Mouse (Mus musculus): ENCODE data around the gene Smco4. TPM values are rescaled to one million over a fixed set of nuclear protein-coding genes. Genes with fewer than 3 reads are reported as not detected.

Gene Smco4
- total and polyA plus RNA-seq, 3 experiments = not detected

- no peak overlapping the region for H3K27ac ChIP-seq (ENCODE audit: control insufficient read depth, low read depth, low read length)
Measured at GRCm38 (mm10) chr9:15537455-15538048, 44.3 kb downstream of the Smco4 start.

GRCm38 (mm10) chr9:15538979-15539533 lies 45.8 kb downstream of the Smco4 start:
- no peak overlapping the region for H3K9ac ChIP-seq (ENCODE audit: control insufficient read depth, low read depth, low read length, poor library complexity, severe bottlenecking)
- no peak for TF ChIP-seq ZNF384 (IDR thresholded peaks at IDR 0.05; ENCODE audit: low read depth, low read length)
- TF ChIP-seq ETS1 (IDR thresholded peaks at IDR 0.05; ENCODE audit: low read depth, low read length) = no peak
- no peak for TF ChIP-seq UBTF (IDR thresholded peaks at IDR 0.05; ENCODE audit: borderline replicate concordance, insufficient read depth, low read depth, low read length)
- TF ChIP-seq ZMIZ1 (IDR thresholded peaks at IDR 0.05; ENCODE audit: low read depth, low read length) = no peak
- TF ChIP-seq ZC3H11A (IDR thresholded peaks at IDR 0.05; ENCODE audit: low read depth, low read length) = no peak
- TF ChIP-seq GABPA (IDR thresholded peaks at IDR 0.05; ENCODE audit: low read depth, low read length) = no peak
- TF ChIP-seq MXI1 (IDR thresholded peaks at IDR 0.05; ENCODE audit: low read depth, low read length) = no peak
- no peak for TF ChIP-seq GATA1 (IDR thresholded peaks at IDR 0.05; ENCODE audit: low read depth, low read length)
- TF ChIP-seq MAZ (IDR thresholded peaks at IDR 0.05; ENCODE audit: low read depth, low read length) = no peak
- TF ChIP-seq MYB (IDR thresholded peaks at IDR 0.05; ENCODE audit: low read depth, low read length) = no peak
- no peak for TF ChIP-seq RAD21 (IDR thresholded peaks at IDR 0.05; ENCODE audit: low read depth, low read length)
- TF ChIP-seq MYC (IDR thresholded peaks at IDR 0.05; ENCODE audit: low read depth, low read length) = no peak
- no peak for TF ChIP-seq HCFC1 (IDR thresholded peaks at IDR 0.05; ENCODE audit: low read depth, low read length)
- TF ChIP-seq USF2 (IDR thresholded peaks at IDR 0.05; ENCODE audit: borderline replicate concordance in 1 of 2, insufficient read depth in 1 of 2, low read depth in 1 of 2, low read length in 2 of 2) = no peak
- no peak for TF ChIP-seq MEF2A (IDR thresholded peaks at IDR 0.05; ENCODE audit: extremely low read depth, insufficient replicate concordance, low read depth, low read length, poor library complexity, severe bottlenecking)
- no peak for TF ChIP-seq CTCF (IDR thresholded peaks at IDR 0.05 in 2 of 3, conservative IDR thresholded peaks at IDR 0.05 in 1 of 3; ENCODE audit: control insufficient read depth in 1 of 3, insufficient read depth in 1 of 3, low read depth in 2 of 3, low read length in 3 of 3, poor library complexity in 1 of 3, severe bottlenecking in 1 of 3)
- no peak for TF ChIP-seq TCF12 (IDR thresholded peaks at IDR 0.05; ENCODE audit: low read depth, low read length)
- no peaks in the 10 kb centered on the region for H3K4me1 ChIP-seq (ENCODE audit: control insufficient read depth in 1 of 2, insufficient read depth in 2 of 2, low read length in 2 of 2)
- H3K27ac ChIP-seq (ENCODE audit: control insufficient read depth, low read depth, low read length) = no peak overlapping the region
- H3K27me3 ChIP-seq (ENCODE audit: control insufficient read depth in 1 of 2, insufficient read depth in 2 of 2, low read length in 2 of 2) = no peaks in the 10 kb centered on the region
- no peaks in the 10 kb centered on the region for H3K9me3 ChIP-seq (replicated peaks; ENCODE audit: insufficient read depth, low read length)
- no peak for DNase-seq (ENCODE audit: low read depth, low spot score)
- H3K79me2 ChIP-seq (ENCODE audit: control insufficient read depth, insufficient read depth, low read length, poor library complexity) = no peaks in the 10 kb centered on the region
- no peak overlapping the region for H3K4me3 ChIP-seq (ENCODE audit: control insufficient read depth in 1 of 2, insufficient read depth in 1 of 2, low read depth in 2 of 2, low read length in 2 of 2)
- H3K36me3 ChIP-seq (ENCODE audit: control insufficient read depth in 1 of 2, insufficient read depth in 2 of 2, low read length in 2 of 2) = no peaks in the 10 kb centered on the region

More at GRCm38 (mm10) chr9:15537455-15538048, 44.3 kb downstream of the Smco4 start:
- Histone ChIP-seq H3K27me3 (ENCODE audit: control insufficient read depth in 1 of 2, insufficient read depth in 2 of 2, low read length in 2 of 2) (no peaks in the 10 kb centered on the region), H3K36me3 (ENCODE audit: control insufficient read depth in 1 of 2, insufficient read depth in 2 of 2, low read length in 2 of 2) (no peaks in the 10 kb centered on the region), H3K9me3 (replicated peaks; ENCODE audit: insufficient read depth, low read length) (no peaks in the 10 kb centered on the region), H3K9ac (ENCODE audit: control insufficient read depth, low read depth, low read length, poor library complexity, severe bottlenecking) (no peak overlapping the region), H3K4me1 (ENCODE audit: control insufficient read depth in 1 of 2, insufficient read depth in 2 of 2, low read length in 2 of 2) (no peaks in the 10 kb centered on the region), H3K4me3 (ENCODE audit: control insufficient read depth in 1 of 2, insufficient read depth in 1 of 2, low read depth in 2 of 2, low read length in 2 of 2) (no peak overlapping the region), H3K79me2 (ENCODE audit: control insufficient read depth, insufficient read depth, low read length, poor library complexity) (no peaks in the 10 kb centered on the region)
- no peak for TF ChIP-seq MYC (IDR thresholded peaks at IDR 0.05; ENCODE audit: low read depth, low read length)
- TF ChIP-seq E2F4 (IDR thresholded peaks at IDR 0.05; ENCODE audit: borderline replicate concordance, low read depth, low read length) = no peak
- no peak for TF ChIP-seq NRF1 (IDR thresholded peaks at IDR 0.05; ENCODE audit: insufficient read depth, low read depth, low read length, poor library complexity, severe bottlenecking)
- no peak for TF ChIP-seq TBP (IDR thresholded peaks at IDR 0.05; ENCODE audit: low read depth, low read length)
- TF ChIP-seq CHD1 (IDR thresholded peaks at IDR 0.05; ENCODE audit: low read depth, low read length) = no peak
- TF ChIP-seq EP300 (IDR thresholded peaks at IDR 0.05; ENCODE audit: low read depth in 1 of 2, low read length in 2 of 2) = no peak
- no peak for TF ChIP-seq SMC3 (IDR thresholded peaks at IDR 0.05; ENCODE audit: low read depth, low read length)
- TF ChIP-seq KAT2A (conservative IDR thresholded peaks at IDR 0.05; ENCODE audit: low read depth, low read length) = no peak
- no peak for TF ChIP-seq MEF2A (IDR thresholded peaks at IDR 0.05; ENCODE audit: extremely low read depth, insufficient replicate concordance, low read depth, low read length, poor library complexity, severe bottlenecking)
- no peak for TF ChIP-seq UBTF (IDR thresholded peaks at IDR 0.05; ENCODE audit: borderline replicate concordance, insufficient read depth, low read depth, low read length)
- TF ChIP-seq ZMIZ1 (IDR thresholded peaks at IDR 0.05; ENCODE audit: low read depth, low read length) = no peak
- no peak for TF ChIP-seq BHLHE40 (IDR thresholded peaks at IDR 0.05; ENCODE audit: borderline replicate concordance, low read depth, low read length)
- TF ChIP-seq POLR2AphosphoS5 (IDR thresholded peaks at IDR 0.05; ENCODE audit: borderline replicate concordance, low read depth, low read length) = no peak
- TF ChIP-seq ZC3H11A (IDR thresholded peaks at IDR 0.05; ENCODE audit: low read depth, low read length) = no peak
- no peak for TF ChIP-seq SIN3A (IDR thresholded peaks at IDR 0.05; ENCODE audit: low read length)
- no peak for TF ChIP-seq ETS1 (IDR thresholded peaks at IDR 0.05; ENCODE audit: low read depth, low read length)
- DNase-seq (ENCODE audit: low read depth, low spot score) = no peak

Data from MEL (cell line).